Mouse (Mus musculus) neural tube, embryonic 12.5 days (tissue): Measurements from ENCODE around the gene Ptpn11. TPM values are rescaled to one million over a fixed set of nuclear protein-coding genes. Genes with fewer than 3 reads are reported as not detected.
"Not testable (repeated sequence)": the region's sequence is repeated elsewhere in the genome, so short reads cannot be mapped to it uniquely, and the experiment has no call there.

Experiments
- ATAC-seq: fragments of 200-750 bp; cut with Nextera tagmentation; 2 replicates; pipeline ENCODE4 v1.8.0; 2017; ENCODE audit warnings: low read depth, mild to moderate bottlenecking, moderate TSS enrichment, moderate library complexity; ENCODE audit not compliant: low FRiP score
- H3K27ac ChIP-seq: fragments of 300-500 bp; sonication (generic); 2 replicates; pipeline ENCODE4 v1.5.1; 2016
- H3K27me3 ChIP-seq: fragments of 300-500 bp; sonication (generic); replicated peaks from 2 replicates; pipeline ENCODE4 v1.6.1; 2016; ENCODE audit warnings: mild to moderate bottlenecking
- H3K36me3 ChIP-seq: fragments of 300-500 bp; sonication (generic); 2 replicates; pipeline ENCODE4 v1.6.1; 2016; ENCODE audit warnings: mild to moderate bottlenecking
- H3K4me1 ChIP-seq: fragments of 300-500 bp; sonication (generic); 2 replicates; pipeline ENCODE4 v1.6.1; 2016
- H3K4me2 ChIP-seq: fragments of 300-500 bp; sonication (generic); replicated peaks from 2 replicates; pipeline ENCODE4 v1.6.1; 2016; ENCODE audit warnings: mild to moderate bottlenecking
- H3K4me3 ChIP-seq: fragments of 300-500 bp; sonication (generic); 2 replicates; pipeline ENCODE4 v1.5.1; 2016
- H3K9ac ChIP-seq: fragments of 300-500 bp; sonication (generic); 2 replicates; pipeline ENCODE4 v1.6.1; 2016; ENCODE audit warnings: mild to moderate bottlenecking
- H3K9me3 ChIP-seq: fragments of 300-500 bp; sonication (generic); 2 replicates; pipeline ENCODE4 v1.6.1; 2016; ENCODE audit warnings: mild to moderate bottlenecking
- WGBS: fragments of 180-500 bp; shearing (Covaris S2); methylation state at CpG from one replicate; pipeline ENCODE4 v1.1.7; 2016; 5-methylcytosine and 5-hydroxymethylcytosine counted together
- polyA plus RNA-seq: library from polyadenylated mRNA; unstranded; fragments of >200 nt; fragmentation: Nextera tagmentation; extraction: Ambion mirVana; gene quantifications from 2 replicates; pipeline ENCODE4 v1.2.1, GENCODE M21; 2016

Gene Ptpn11
- polyA plus RNA-seq, 1 experiment from 2014 or later, result 20.0 TPM

DNA sequence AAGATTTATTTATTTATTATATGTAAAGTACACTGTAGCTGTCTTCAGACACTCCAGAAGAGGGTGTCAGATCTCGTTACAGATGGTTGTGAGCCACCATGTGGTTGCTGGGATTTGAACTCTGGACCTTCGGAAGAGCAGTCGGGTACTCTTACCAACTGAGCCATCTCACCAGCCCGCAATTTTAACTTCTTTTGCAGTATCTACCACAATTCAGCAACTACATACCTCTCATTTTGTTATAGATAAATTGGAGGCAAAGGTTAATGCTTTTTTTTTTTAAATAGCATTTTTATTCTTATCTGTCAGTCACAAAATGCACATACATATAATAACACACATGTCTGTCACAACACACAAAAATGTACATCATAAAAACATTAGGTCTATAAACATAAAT lies 32.8 kb upstream of the Ptpn11 start:
- not testable (repeated sequence) for H3K27ac ChIP-seq, H3K36me3 ChIP-seq, H3K27me3 ChIP-seq, H3K4me3 ChIP-seq, ATAC-seq, H3K9ac ChIP-seq, H3K4me2 ChIP-seq, H3K9me3 ChIP-seq
- H3K4me1 ChIP-seq, result peaks cover 15% of the 10 kb centered on the region
- WGBS, result 90% methylated on average over 4 of the region's 4 CpGs

DNA sequence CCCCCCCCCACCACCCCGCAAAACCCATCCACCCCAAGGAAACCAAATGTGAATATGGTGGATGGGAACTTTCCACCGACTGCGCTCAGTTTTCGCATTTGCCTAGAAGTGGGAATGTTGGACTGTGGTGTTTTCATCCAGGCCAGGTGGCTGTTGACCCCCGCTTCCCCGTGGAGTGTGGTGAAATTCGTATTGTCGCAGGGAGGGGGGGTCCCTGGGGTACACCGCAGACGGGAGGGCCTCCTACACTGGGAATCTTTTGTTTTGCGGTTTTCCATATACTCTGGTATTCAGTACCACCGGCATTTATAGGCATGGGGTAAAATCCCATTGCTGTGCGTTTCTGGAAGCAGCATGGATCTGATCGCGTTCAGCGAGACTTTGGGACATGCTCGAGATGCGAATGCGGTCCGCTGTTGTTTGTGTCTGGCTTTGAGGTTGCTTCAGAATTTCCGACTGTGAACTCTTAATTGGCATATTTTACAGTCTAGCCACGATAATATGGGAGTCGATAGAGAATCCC lies 30.2 kb upstream of the Ptpn11 start:
- WGBS, result 14% methylated on average over 23 of the region's 23 CpGs
- 0 out of 2 replicates have a peak, but pooled peaks have one; percentile 46 for ATAC-seq

DNA sequence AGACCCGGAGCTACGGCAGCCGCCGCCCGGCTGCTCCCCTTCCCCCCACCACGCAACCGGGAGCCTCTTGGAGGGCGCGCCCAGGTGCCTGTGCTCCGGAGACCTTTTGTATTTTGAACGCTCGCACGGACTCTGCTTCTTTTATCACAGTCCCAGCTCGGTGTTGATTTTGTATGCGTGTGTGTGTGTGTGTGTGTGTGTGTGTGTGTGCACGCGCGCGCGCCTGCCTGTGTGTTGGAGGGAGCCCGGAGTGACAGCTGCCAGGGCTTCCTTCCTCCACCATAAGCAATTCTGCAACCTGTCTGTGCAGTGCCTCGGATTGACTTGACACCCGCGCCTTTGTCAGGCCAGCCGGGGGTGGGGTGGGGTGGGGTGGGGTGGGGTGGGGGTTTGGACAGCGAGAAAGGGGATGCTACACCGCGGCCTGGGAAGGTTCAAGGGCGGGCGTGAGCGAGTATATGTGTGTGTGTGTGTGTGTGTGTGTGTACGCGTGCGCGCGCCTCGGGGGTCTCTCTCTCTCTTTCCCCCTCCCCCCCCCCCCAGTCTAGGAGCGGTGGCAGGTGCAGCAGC lies 29.6 kb upstream of the Ptpn11 start:
- Histone ChIP-seq H3K27me3 (no peaks in the 10 kb centered on the region), H3K4me1 (peaks cover 15% of the 10 kb centered on the region), H3K9ac (peak overlapping the region; percentile 93), H3K9me3 (no peaks in the 10 kb centered on the region), H3K27ac (peak overlapping the region; percentile 76), H3K4me3 (peak overlapping the region; percentile 94), H3K4me2 (peak overlapping the region; percentile 86), H3K36me3 (no peaks in the 10 kb centered on the region)
- ATAC-seq, result peak; percentile 67
- 3% methylated on average over 35 of the region's 38 CpGs for WGBS

More for the DNA sequence above, 30.2 kb upstream of the Ptpn11 start:
- peak overlapping the region; percentile 86 for H3K4me2 ChIP-seq
- no peaks in the 10 kb centered on the region for H3K27me3 ChIP-seq
- peak overlapping the region; percentile 93 for H3K9ac ChIP-seq
- peak overlapping the region; percentile 94 for H3K4me3 ChIP-seq
- H3K4me1 ChIP-seq, result peaks cover 15% of the 10 kb centered on the region
- H3K9me3 ChIP-seq, result no peaks in the 10 kb centered on the region
- H3K27ac ChIP-seq, result 0 out of 2 replicates have a peak overlapping the region, but pooled peaks have one; percentile 76
- H3K36me3 ChIP-seq, result no peaks in the 10 kb centered on the region

DNA sequence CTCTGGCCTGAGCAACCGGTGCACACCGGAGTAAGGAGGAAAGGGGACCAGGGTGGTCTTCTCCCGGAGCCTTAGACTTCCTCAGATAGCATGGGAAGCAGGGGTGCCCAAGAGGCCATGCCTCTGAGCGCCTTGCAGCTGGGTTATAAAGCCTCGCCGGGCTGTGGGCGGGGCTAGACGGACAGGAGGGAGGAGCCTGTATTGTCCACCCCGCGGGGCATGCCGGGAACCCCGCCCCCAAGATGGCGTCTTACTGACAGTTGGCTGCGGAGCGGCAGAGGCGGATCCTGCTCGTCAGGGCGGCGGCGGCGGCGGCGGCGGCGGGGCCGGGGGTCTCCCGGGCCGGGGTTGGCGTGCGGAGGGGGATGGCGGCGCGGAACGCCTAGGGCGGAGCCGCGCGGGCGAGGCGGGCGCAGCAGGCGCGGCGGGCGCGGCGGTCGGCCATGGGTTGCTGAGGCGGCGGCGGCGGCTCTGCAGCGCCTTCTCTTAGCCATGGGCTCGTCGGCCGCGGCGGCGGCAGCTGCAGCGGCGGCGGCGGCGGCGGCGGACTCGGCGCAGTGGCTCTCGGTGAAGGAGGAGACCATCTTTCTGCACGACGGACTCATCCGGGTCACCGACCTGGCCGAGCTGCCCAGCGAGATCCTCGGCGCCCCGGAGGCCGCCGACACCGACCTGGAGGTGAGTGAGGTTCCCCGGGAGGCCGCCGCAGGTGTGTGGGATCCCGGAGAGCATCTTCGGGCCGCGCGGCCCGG lies 29.0 kb upstream of the Ptpn11 start, which contains the start of gene Hectd4:
Gene Hectd4, plus strand, starts transcription at position 240 of the 752 bp plus-strand sequence.
- ATAC-seq, result peak; percentile 80
- Histone ChIP-seq H3K27ac (peak within 1 kb of the TSS; percentile 76), H3K4me2 (peak within 1 kb of the TSS; percentile 86), H3K27me3 (no peaks in the 10 kb centered on the region), H3K36me3 (no peaks in the 10 kb centered on the region), H3K4me3 (peak within 1 kb of the TSS; percentile 94), H3K4me1 (peaks cover 15% of the 10 kb centered on the region), H3K9ac (peak within 1 kb of the TSS; percentile 93), H3K9me3 (no peaks in the 10 kb centered on the region)
- under 1% methylated on average over 74 of the region's 90 CpGs for WGBS

DNA sequence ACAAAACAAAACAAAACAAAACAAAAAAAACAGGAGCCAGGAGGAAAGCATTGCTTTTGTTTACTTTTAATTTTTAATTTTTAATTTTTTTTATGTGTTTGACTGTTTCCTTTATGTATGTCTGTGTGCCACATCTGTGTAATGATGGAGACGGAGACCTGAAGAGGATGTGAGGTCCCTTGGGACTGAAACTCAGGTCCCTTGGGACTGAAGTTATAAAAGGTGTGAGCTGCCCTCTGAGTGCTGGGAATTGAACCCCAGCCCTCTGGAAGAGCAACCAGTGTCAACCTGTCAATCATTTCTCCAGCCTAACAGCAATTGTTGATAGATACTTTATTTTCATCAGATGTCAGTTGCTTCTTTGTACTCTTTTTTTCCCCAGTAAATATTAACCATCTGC lies 28.0 kb upstream of the Ptpn11 start:
- ATAC-seq, result no peak
- no peaks in the 10 kb centered on the region for H3K36me3 ChIP-seq
- 84% methylated on average over 1 of the region's 1 CpGs for WGBS

DNA sequence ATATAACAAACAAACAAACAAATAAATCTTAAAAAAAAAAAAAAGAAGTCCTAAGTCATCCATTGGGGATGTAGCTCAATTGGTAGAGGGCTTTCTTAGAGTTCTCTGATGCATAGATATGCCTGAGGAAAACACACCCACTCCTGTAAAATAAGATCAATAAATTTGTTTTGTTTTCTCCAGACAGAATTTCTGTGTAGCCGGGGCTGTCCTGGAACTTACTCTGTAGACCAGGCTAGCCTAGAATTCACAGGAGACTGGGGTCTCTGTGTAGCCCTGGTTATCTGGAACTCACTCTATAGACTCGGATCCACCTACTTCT lies 26.1 kb upstream of the Ptpn11 start:
- Histone ChIP-seq H3K4me2 (no peak overlapping the region), H3K27me3 (no peaks in the 10 kb centered on the region), H3K9ac (no peak overlapping the region), H3K4me1 (peaks cover 11% of the 10 kb centered on the region), H3K4me3 (no peak overlapping the region), H3K36me3 (peaks cover 7% of the 10 kb centered on the region), H3K9me3 (no peaks in the 10 kb centered on the region), H3K27ac (no peak overlapping the region)
- no peak for ATAC-seq
- WGBS, result 86% methylated on average over 2 of the region's 2 CpGs

More for the DNA sequence above, 28.0 kb upstream of the Ptpn11 start:
- peaks cover 15% of the 10 kb centered on the region for H3K4me1 ChIP-seq
- H3K4me2 ChIP-seq, result no peak overlapping the region
- no peak overlapping the region for H3K4me3 ChIP-seq
- H3K9me3 ChIP-seq, result no peaks in the 10 kb centered on the region
- H3K27me3 ChIP-seq, result no peaks in the 10 kb centered on the region
- H3K9ac ChIP-seq, result no peak overlapping the region
- H3K27ac ChIP-seq, result no peak overlapping the region

DNA sequence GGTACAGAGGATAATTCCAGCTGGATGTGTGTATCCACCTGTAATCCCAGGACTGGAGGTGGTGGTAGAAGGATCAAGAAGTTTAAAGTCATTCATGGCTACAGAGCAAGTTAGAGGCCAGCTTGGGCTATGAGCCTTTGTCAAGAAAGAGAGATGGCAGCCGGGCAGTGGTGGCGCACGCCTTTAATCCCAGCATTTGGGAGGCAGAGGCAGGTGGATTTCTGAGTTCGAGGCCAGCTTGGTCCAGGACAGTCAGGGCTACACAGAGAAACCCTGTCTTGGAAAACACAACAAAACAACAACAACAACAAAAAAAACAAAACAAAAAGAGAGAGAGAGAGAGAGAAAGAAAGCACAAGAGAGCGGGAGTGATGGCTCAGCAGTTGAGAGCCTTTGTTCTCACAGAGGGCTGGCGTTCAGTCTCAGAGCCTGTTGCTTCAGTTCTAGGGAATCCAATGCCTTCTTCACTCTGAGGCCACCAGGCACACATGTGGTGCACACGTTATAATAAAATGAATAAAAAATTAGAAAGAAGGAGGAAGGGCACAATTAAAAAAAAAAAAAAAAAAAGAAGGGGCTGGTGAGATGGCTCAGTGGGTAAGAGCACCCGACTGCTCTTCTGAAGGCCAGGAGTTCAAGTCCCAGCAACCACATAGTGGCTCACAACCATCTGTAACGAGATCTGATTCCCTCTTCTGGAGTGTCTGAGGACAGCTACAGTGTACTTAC lies 25.6 kb upstream of the Ptpn11 start:
- H3K27me3 ChIP-seq, H3K9me3 ChIP-seq, H3K4me3 ChIP-seq, H3K9ac ChIP-seq, ATAC-seq, H3K4me1 ChIP-seq, H3K4me2 ChIP-seq, H3K27ac ChIP-seq: not testable (repeated sequence)
- H3K36me3 ChIP-seq, result peaks cover 12% of the 10 kb centered on the region
- 87% methylated on average over 9 of the region's 9 CpGs for WGBS

DNA sequence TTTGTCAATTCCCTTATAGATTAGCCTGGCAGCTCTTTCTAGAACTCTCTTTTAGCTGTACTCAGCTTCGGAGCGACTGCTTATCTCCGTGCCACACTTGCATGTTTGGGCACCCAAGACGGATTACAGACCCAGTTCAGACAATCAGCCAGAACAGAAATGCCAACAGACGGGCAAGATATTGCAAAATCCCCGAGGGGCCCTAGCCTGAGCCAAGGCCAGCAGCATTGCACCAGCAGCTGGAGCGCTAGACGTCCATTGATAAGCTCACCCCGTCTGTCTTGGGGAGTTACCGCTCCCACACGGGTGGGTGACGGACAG lies 24.9 kb upstream of the Ptpn11 start:
- peaks cover 1% of the 10 kb centered on the region for H3K4me1 ChIP-seq
- H3K27me3 ChIP-seq, result no peaks in the 10 kb centered on the region
- no peak overlapping the region for H3K27ac ChIP-seq
- no peak overlapping the region for H3K4me2 ChIP-seq
- H3K9ac ChIP-seq, result no peak overlapping the region
- H3K36me3 ChIP-seq, result peaks cover 19% of the 10 kb centered on the region
- H3K4me3 ChIP-seq, result no peak overlapping the region
- 89% methylated on average over 12 of the region's 12 CpGs for WGBS
- ATAC-seq, result no peak
- H3K9me3 ChIP-seq, result no peaks in the 10 kb centered on the region

DNA sequence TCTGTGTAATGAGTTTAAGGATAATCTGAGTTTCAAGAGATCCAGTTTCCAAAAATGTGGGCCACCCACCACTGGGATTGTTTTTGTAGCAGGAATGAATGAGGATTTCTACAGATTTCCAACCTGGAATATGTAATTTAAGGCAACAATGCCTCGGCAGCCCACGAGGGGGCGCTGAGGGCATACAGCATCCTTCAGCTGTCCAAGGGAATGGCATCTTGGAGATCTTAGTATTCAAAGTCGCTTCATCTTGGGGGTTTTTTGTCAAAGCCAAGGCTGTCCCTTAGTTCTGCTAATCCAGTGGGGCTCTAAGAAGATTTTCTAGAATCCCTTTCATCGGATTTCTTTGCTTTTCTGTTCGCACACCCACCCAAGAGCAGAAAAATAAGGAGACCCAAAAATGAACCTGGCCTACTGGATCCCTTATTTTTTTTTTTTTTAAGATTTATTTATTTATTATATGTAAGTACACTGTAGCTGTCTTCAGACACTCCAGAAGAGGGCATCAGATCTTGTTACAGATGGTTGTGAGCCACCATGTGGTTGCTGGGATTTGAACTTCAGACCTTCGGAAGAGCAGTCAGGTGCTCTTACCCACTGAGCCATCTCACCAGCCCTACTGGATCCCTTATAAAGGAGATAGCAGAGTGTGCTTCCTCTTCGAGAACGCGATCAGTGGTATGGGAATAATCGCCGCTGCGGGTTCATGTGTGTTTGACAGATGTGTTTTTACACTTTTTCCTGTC lies 24.4 kb upstream of the Ptpn11 start:
- no peak for ATAC-seq
- 51% methylated on average over 13 of the region's 13 CpGs for WGBS
- no peak overlapping the region for H3K4me2 ChIP-seq
- H3K9me3 ChIP-seq, result no peaks in the 10 kb centered on the region
- no peak overlapping the region for H3K4me3 ChIP-seq
- H3K27me3 ChIP-seq, result no peaks in the 10 kb centered on the region
- peaks cover 24% of the 10 kb centered on the region for H3K36me3 ChIP-seq
- H3K4me1 ChIP-seq, result no peaks in the 10 kb centered on the region
- H3K27ac ChIP-seq, result no peak overlapping the region
- no peak overlapping the region for H3K9ac ChIP-seq

DNA sequence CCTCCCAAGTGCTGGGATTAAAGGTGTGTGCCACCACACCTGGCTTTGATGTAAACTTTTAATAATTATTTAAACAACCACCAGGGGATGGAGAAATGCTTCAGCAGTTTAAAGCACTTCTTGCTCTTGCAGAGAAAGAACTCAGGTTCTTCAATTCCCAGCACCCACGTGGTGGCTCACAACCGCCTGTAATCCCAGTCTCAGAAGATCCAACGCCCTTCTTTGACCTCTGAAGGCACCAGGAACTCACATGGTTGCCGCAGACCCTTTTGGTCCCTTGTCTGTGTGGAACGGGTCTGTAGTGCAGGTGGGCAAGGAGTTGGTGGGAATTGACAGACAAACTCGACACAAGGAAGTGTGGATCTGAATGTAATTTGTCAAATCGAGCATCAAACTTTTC lies 23.5 kb upstream of the Ptpn11 start:
- no peak overlapping the region for H3K4me2 ChIP-seq
- no peak overlapping the region for H3K4me3 ChIP-seq
- H3K27ac ChIP-seq, result no peak overlapping the region
- H3K36me3 ChIP-seq, result peaks cover 31% of the 10 kb centered on the region
- no peak overlapping the region for H3K9ac ChIP-seq
- 61% methylated on average over 7 of the region's 7 CpGs for WGBS
- no peaks in the 10 kb centered on the region for H3K9me3 ChIP-seq
- no peaks in the 10 kb centered on the region for H3K27me3 ChIP-seq
- ATAC-seq, result no peak
- H3K4me1 ChIP-seq, result no peaks in the 10 kb centered on the region

DNA sequence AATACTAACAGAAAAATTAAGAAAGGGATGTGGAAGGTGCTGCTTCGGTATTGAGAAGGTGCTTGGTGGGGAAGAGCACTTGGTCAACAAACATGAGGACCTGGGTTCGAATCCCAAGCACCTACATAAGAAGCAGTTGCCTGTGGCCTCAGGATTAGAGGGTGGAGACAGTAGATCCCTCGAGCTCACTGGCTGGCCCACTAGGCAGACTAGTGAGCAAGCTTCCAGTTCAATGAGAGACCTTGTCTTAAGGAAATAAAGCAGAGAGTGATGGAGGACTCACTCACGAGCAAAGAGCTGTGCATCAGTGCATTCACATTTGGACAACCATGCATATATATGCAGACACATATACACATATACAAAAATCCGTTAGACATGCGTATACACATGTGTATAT lies 20.9 kb upstream of the Ptpn11 start:
- Histone ChIP-seq H3K9ac (no peak overlapping the region), H3K9me3 (no peaks in the 10 kb centered on the region), H3K36me3 (peaks cover 55% of the 10 kb centered on the region), H3K27ac (no peak overlapping the region), H3K27me3 (no peaks in the 10 kb centered on the region), H3K4me2 (no peak overlapping the region), H3K4me3 (no peak overlapping the region), H3K4me1 (no peaks in the 10 kb centered on the region)
- WGBS, result 92% methylated on average over 6 of the region's 6 CpGs
- ATAC-seq, result no peak

DNA sequence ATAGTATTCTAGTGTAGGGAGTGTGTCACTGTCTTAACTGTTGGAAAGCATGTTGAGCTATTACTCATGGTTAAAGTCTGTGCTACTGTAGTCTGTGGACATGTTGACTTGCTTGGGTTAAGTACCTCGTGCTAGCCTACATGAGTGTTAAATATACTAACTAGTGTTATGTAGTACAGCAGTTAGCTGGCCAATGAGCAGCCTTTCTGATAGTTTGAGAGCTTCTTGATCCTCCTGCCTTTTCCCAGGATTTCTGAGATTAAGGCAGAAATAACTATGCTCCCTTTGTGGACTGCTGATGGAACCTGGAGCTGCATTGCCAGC lies 19.4 kb upstream of the Ptpn11 start:
- Histone ChIP-seq H3K27ac (no peak overlapping the region), H3K4me2 (no peak overlapping the region), H3K27me3 (no peaks in the 10 kb centered on the region), H3K9me3 (no peaks in the 10 kb centered on the region), H3K4me3 (no peak overlapping the region), H3K4me1 (peaks cover 11% of the 10 kb centered on the region; the same call in 1 of the 2 replicates), H3K9ac (no peak overlapping the region), H3K36me3 (peaks cover 71% of the 10 kb centered on the region)
- 93% methylated on average over 1 of the region's 1 CpGs for WGBS
- ATAC-seq, result no peak
